Mouse (Mus musculus): ENCODE results near the gene D430041D05Rik. TPM values are rescaled to one million over a fixed set of nuclear protein-coding genes. Genes with fewer than 3 reads are reported as not detected.

Gene D430041D05Rik
- polyA plus RNA-seq, 1 experiment from 2014 or later, result not detected

- H3K4me3 ChIP-seq (replicated peaks), result no peak overlapping the region
- no peak overlapping the region for H3K4me2 ChIP-seq
- WGBS (ENCODE audit: insufficient replicate concordance), result 60% methylated on average over 13 of the region's 13 CpGs
- no peaks in the 10 kb centered on the region for H3K9me3 ChIP-seq (replicated peaks)
- no peak overlapping the region for H3K27ac ChIP-seq (replicated peaks)
- H3K36me3 ChIP-seq (replicated peaks), result no peaks in the 10 kb centered on the region
- H3K9ac ChIP-seq, result no peak overlapping the region
- no peaks in the 10 kb centered on the region for H3K27me3 ChIP-seq
- H3K4me1 ChIP-seq (replicated peaks), result no peaks in the 10 kb centered on the region
- ATAC-seq (ENCODE audit: insufficient read depth), result no peak
Observed at GRCm38 (mm10) chr2:104351415-104352203, 59.2 kb downstream of the D430041D05Rik start.

GRCm38 (mm10) chr2:104337619-104338018 is 73.2 kb downstream of the D430041D05Rik start:
- Histone ChIP-seq H3K27me3 (no peaks in the 10 kb centered on the region), H3K9me3 (replicated peaks) (no peaks in the 10 kb centered on the region), H3K36me3 (replicated peaks) (no peaks in the 10 kb centered on the region), H3K9ac (no peak overlapping the region), H3K4me1 (replicated peaks) (no peaks in the 10 kb centered on the region), H3K27ac (replicated peaks) (no peak overlapping the region), H3K4me2 (no peak overlapping the region), H3K4me3 (replicated peaks) (no peak overlapping the region)
- ATAC-seq (ENCODE audit: insufficient read depth), result no peak

- no peak overlapping the region for H3K4me3 ChIP-seq (replicated peaks)
- H3K9me3 ChIP-seq (replicated peaks), result no peaks in the 10 kb centered on the region
- 56% methylated on average over 6 of the region's 6 CpGs for WGBS (ENCODE audit: insufficient replicate concordance)
- no peak overlapping the region for H3K4me2 ChIP-seq
- H3K27me3 ChIP-seq, result no peaks in the 10 kb centered on the region
- no peaks in the 10 kb centered on the region for H3K36me3 ChIP-seq (replicated peaks)
- no peaks in the 10 kb centered on the region for H3K4me1 ChIP-seq (replicated peaks)
- ATAC-seq (ENCODE audit: insufficient read depth), result no peak
- H3K9ac ChIP-seq, result no peak overlapping the region
- H3K27ac ChIP-seq (replicated peaks), result no peak overlapping the region
Observed at GRCm38 (mm10) chr2:104335824-104336223, 75.0 kb downstream of the D430041D05Rik start.

DNA sequence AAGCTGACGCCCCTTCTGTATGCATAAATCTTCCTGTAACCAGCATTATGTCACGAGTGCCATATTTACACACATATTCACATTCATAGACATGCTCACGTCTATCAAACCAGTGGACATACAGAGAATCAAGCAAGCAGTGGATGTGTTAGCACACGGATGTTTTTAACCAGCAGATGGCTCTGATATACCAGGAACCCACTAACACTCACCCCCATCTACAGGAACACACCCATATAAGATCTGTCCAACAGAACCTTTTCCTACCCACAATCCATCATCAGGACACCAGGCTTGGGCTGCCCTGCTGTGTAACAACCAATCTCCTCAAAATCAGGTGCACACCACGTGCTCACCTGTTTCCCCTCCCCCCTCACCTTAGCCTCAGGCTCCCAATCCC is 76.9 kb downstream of the D430041D05Rik start:
- WGBS (ENCODE audit: insufficient replicate concordance), result 38% methylated on average over 5 of the region's 5 CpGs
- no peak overlapping the region for H3K4me3 ChIP-seq (replicated peaks)

DNA sequence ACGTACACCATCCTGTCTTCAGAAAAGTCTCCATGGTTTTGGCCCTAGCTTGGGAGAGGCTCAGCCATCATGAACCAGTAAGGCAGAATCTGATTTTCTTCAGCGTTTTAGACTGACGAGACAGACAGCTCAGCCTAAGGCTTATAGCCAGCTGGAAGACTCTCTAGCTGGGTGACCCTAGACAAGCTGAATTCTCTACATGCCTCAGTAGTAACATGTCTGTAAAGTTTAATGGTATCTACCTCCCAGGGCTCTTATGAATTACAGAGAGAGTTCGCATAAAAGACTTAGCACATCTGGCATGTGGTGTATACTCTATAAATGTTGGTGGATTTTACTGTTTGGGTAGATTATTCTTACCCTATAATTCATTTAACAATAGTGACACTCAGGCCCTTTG is 78.1 kb downstream of the D430041D05Rik start:
- H3K36me3 ChIP-seq (replicated peaks), result no peaks in the 10 kb centered on the region
- H3K4me2 ChIP-seq, result no peak overlapping the region
- no peaks in the 10 kb centered on the region for H3K4me1 ChIP-seq (replicated peaks)
- H3K9me3 ChIP-seq (replicated peaks), result no peaks in the 10 kb centered on the region
- WGBS (ENCODE audit: insufficient replicate concordance), result 53% methylated on average over 4 of the region's 4 CpGs
- no peak overlapping the region for H3K4me3 ChIP-seq (replicated peaks)
- ATAC-seq (ENCODE audit: insufficient read depth), result no peak
- H3K27me3 ChIP-seq, result no peaks in the 10 kb centered on the region
- H3K27ac ChIP-seq (replicated peaks), result no peak overlapping the region
- no peak overlapping the region for H3K9ac ChIP-seq

More for the DNA sequence above, 76.9 kb downstream of the D430041D05Rik start:
- ATAC-seq (ENCODE audit: insufficient read depth), result no peak
- Histone ChIP-seq H3K4me2 (no peak overlapping the region), H3K27me3 (no peaks in the 10 kb centered on the region), H3K36me3 (replicated peaks) (no peaks in the 10 kb centered on the region), H3K4me1 (replicated peaks) (no peaks in the 10 kb centered on the region), H3K9ac (no peak overlapping the region), H3K27ac (replicated peaks) (no peak overlapping the region), H3K9me3 (replicated peaks) (no peaks in the 10 kb centered on the region)

DNA sequence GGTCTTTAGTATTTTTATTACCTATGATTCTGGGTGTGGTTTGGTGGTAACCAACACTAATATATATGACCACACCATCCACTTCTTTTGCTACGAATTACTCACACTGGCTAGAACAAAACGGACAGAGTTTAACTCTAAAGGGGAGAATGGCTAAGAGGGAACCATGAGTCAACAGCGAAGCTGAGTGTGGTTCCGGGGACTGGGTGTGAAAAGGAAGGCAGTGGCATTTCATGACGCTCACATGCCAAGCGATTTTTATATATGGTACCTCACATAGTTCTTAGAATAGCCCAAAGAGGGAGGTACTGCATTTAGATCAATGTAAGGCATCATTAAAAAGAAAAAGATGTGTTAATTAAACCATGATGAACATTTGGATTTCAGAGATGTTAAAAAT is 79.6 kb downstream of the D430041D05Rik start:
- H3K36me3 ChIP-seq (replicated peaks), result no peaks in the 10 kb centered on the region
- no peak overlapping the region for H3K4me2 ChIP-seq
- H3K4me1 ChIP-seq (replicated peaks), result no peaks in the 10 kb centered on the region
- no peaks in the 10 kb centered on the region for H3K27me3 ChIP-seq
- H3K9me3 ChIP-seq (replicated peaks), result no peaks in the 10 kb centered on the region
- no peak overlapping the region for H3K4me3 ChIP-seq (replicated peaks)
- 61% methylated on average over 6 of the region's 6 CpGs for WGBS (ENCODE audit: insufficient replicate concordance)
- ATAC-seq (ENCODE audit: insufficient read depth), result no peak
- no peak overlapping the region for H3K9ac ChIP-seq
- H3K27ac ChIP-seq (replicated peaks), result no peak overlapping the region

- 64% methylated on average over 16 of the region's 16 CpGs for WGBS (ENCODE audit: insufficient replicate concordance)
- Histone ChIP-seq H3K9ac (no peak overlapping the region), H3K27me3 (no peaks in the 10 kb centered on the region), H3K9me3 (replicated peaks) (no peaks in the 10 kb centered on the region), H3K27ac (replicated peaks) (no peak overlapping the region), H3K4me3 (replicated peaks) (no peak overlapping the region), H3K36me3 (replicated peaks) (no peaks in the 10 kb centered on the region), H3K4me1 (replicated peaks) (no peaks in the 10 kb centered on the region), H3K4me2 (no peak overlapping the region)
- ATAC-seq (ENCODE audit: insufficient read depth), result no peak
Observed at GRCm38 (mm10) chr2:104327116-104327794, 83.6 kb downstream of the D430041D05Rik start.

GRCm38 (mm10) chr2:104323773-104324172 is 87.0 kb downstream of the D430041D05Rik start:
- no peaks in the 10 kb centered on the region for H3K9me3 ChIP-seq (replicated peaks)
- no peak overlapping the region for H3K4me3 ChIP-seq (replicated peaks)
- no peak overlapping the region for H3K9ac ChIP-seq
- no peaks in the 10 kb centered on the region for H3K36me3 ChIP-seq (replicated peaks)
- no peaks in the 10 kb centered on the region for H3K4me1 ChIP-seq (replicated peaks)
- no peak for ATAC-seq (ENCODE audit: insufficient read depth)
- no peaks in the 10 kb centered on the region; the same call in 1 of the 2 replicates for H3K27me3 ChIP-seq
- H3K4me2 ChIP-seq, result no peak overlapping the region
- H3K27ac ChIP-seq (replicated peaks), result no peak overlapping the region
- 48% methylated on average over 6 of the region's 6 CpGs for WGBS (ENCODE audit: insufficient replicate concordance)

GRCm38 (mm10) chr2:104323351-104323750 is 87.5 kb downstream of the D430041D05Rik start:
- no peaks in the 10 kb centered on the region for H3K9me3 ChIP-seq (replicated peaks)
- H3K4me1 ChIP-seq (replicated peaks), result no peaks in the 10 kb centered on the region
- H3K27me3 ChIP-seq, result no peaks in the 10 kb centered on the region; the same call in 1 of the 2 replicates
- no peak overlapping the region for H3K4me3 ChIP-seq (replicated peaks)
- no peak overlapping the region for H3K27ac ChIP-seq (replicated peaks)
- WGBS (ENCODE audit: insufficient replicate concordance), result 63% methylated on average over 5 of the region's 5 CpGs
- no peak for ATAC-seq (ENCODE audit: insufficient read depth)
- no peaks in the 10 kb centered on the region for H3K36me3 ChIP-seq (replicated peaks)
- H3K4me2 ChIP-seq, result no peak overlapping the region
- no peak overlapping the region for H3K9ac ChIP-seq

DNA sequence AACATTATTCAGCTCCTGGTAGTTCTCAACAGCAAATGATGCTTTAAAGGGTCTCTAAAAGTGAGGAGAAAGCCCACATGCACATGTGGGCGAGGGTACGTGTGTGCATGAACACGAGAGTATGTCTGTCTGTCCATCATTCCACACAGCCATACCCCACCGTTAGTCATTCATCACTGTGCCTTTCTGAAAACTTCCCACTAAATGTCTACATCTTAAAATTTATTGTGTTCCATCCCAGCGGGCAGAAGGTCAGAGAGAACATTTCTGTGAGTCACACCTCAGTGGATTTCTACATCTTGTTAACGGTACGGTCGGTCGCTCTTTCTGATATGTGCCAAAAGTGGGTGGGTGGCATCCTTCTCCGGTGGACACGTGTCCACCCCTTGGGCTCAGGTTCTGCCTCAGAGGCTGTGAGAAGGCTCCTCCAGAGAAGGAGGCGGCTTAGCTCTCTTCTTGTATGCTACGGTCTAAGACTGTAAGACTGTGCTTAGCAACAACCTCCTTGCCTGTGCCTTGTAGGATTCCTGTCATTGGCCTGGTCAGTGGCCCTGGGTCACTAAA is 90.7 kb downstream of the D430041D05Rik start:
- ATAC-seq (ENCODE audit: insufficient read depth), result no peak
- no peak overlapping the region for H3K27ac ChIP-seq (replicated peaks)
- H3K9ac ChIP-seq, result no peak overlapping the region
- no peaks in the 10 kb centered on the region for H3K9me3 ChIP-seq (replicated peaks)
- H3K36me3 ChIP-seq (replicated peaks), result no peaks in the 10 kb centered on the region
- no peaks in the 10 kb centered on the region; the same call in 1 of the 2 replicates for H3K27me3 ChIP-seq
- no peak overlapping the region for H3K4me2 ChIP-seq
- WGBS (ENCODE audit: insufficient replicate concordance), result 69% methylated on average over 13 of the region's 13 CpGs
- no peak overlapping the region for H3K4me3 ChIP-seq (replicated peaks)
- H3K4me1 ChIP-seq (replicated peaks), result no peaks in the 10 kb centered on the region

- H3K36me3 ChIP-seq (replicated peaks), result no peaks in the 10 kb centered on the region
- no peaks in the 10 kb centered on the region for H3K4me1 ChIP-seq (replicated peaks)
- 81% methylated on average over 10 of the region's 10 CpGs for WGBS (ENCODE audit: insufficient replicate concordance)
- H3K4me3 ChIP-seq (replicated peaks), result no peak overlapping the region
- no peaks in the 10 kb centered on the region; the same call in 1 of the 2 replicates for H3K27me3 ChIP-seq
- H3K9me3 ChIP-seq (replicated peaks), result no peaks in the 10 kb centered on the region
- H3K4me2 ChIP-seq, result no peak overlapping the region
- no peak overlapping the region for H3K9ac ChIP-seq
- ATAC-seq (ENCODE audit: insufficient read depth), result no peak
- H3K27ac ChIP-seq (replicated peaks), result no peak overlapping the region
Observed at GRCm38 (mm10) chr2:104319443-104319842, 91.4 kb downstream of the D430041D05Rik start.

All from liver, embryonic 15.5 days (tissue).